Mouse (Mus musculus) layer of hippocampus, postnatal 36 days (tissue): ENCODE measurements around the gene Mtss1l. TPM values are rescaled to one million over a fixed set of nuclear protein-coding genes. Genes with fewer than 3 reads are reported as not detected.

Experiments used
- DNase-seq, 2 experiments: peaks; one replicate each; pipeline ENCODE4 v3.0.0; 2022
- total RNA-seq, 2 experiments: library from RNA; stranded (reverse); gene quantifications; 2 replicates each; pipeline ENCODE4 v1.2.3; 2021

The Mtss1l gene
- total RNA-seq, 2 experiments from 2014 or later: 218 to 225 TPM

GRCm38 (mm10) chr8:110708429-110708828, 12.8 kb upstream of the Mtss1l start:
- no peak for DNase-seq

- DNase-seq: no peak
Measured at GRCm38 (mm10) chr8:110710593-110710992, 10.7 kb upstream of the Mtss1l start.

DNA sequence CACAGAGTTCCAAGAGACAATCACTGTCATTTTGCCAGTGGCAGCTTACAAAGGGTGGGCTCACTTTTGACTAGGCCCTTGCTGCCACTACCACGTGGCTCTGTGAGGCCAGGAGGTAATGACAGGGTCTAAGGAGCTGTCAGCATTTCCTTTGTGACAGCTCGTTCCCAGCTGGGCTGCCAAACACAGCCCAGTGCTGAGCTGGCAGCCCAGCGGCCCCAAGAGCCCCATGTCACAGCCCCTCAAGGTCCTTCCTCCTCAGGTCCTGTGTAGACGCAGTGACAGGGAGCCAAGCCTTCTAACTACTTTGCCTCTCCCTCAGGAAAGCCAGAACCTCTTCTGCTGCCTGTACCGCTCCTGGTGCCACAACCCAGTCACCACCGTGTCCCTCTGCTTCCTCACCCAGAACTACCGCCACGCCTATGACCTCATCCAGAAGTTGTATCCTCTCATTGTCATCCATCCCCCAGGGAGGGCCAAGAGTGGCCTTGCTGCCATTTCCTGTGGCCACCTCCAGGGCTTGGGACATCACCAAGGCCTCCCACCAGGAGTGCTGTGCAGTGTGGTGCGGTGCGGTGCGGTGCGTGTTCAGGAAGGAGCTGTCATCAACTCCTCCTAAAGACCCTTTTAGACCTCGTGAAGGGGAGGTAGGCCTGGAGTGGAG, 9.9 kb upstream of the Mtss1l start:
- DNase-seq: no peak

DNA sequence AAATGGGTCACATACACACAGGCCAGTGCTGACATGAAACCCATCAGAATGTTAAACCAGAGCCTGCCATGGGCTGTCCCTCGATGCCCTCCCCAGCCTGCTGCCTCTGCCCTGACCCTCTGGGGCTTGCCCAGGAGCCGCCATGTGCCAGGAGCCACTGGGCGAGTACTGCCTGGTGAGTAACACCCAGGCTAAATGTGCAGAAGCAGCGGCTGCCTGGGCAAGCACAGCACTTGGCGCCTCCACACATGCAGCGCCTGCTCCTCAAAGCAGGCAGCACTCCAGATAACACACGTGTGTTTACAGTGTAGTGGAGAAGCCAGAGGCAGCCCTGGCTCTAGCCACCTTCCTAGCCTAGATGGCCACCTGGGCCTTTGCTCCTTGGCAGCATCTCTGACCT, 8.2 kb upstream of the Mtss1l start:
- DNase-seq: no peak

DNA sequence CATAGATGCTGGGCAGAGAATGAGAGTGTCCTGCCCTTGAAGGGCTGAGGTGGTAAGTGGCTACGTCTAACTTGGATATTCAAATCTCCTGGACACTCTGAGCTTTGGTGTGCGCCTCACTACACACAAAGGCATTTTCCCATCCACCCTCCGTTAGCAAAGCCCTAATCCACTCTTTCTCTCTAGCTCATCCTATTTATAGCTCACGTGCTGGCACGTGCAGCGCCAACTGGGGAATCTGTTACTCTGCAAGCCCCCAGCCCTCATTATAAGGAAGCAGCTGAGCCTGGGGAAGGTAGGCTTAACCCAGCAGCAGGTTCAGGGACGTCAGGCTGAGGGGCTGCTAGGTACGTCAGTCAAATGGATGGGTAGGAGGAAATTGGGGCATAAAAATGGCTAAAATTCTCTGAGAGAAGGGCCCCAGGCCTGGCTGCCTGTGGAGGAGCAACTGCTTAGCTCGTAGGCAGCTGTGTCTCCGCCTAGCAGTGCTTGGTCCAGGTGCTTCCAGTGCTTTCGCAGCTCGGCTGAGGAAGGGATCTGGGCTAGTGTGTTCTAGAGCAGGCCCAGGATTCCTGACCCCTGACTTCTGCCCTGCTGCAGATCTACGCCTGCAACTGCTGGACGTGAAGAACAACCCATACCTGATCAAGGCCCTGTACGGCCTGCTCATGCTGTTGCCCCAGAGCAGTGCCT, 6.3 kb upstream of the Mtss1l start:
- no peak for DNase-seq

DNA sequence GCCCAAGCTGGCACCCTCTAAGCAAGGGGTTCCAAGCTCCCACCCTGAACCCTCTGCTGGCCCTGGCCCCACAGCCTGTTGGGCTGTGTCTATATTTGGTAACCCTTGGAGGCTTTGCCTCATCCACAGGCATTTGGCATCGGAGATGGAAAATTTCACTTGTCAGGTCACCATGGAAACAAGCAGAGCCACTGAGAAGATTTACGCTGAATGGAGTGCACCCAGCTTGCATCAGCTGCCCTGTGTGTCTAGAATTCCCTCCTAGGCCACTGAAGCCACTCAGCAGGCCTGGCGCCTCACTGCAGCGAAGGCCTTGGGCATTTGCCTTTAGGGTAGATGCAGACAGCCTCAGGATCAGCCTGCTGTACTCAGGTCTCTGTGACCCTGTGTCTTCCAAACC, 5.2 kb upstream of the Mtss1l start:
- peak; percentile 72 to 74 for DNase-seq

- DNase-seq: no peak
Measured at GRCm38 (mm10) chr8:110717131-110717530, 4.1 kb upstream of the Mtss1l start.

DNA sequence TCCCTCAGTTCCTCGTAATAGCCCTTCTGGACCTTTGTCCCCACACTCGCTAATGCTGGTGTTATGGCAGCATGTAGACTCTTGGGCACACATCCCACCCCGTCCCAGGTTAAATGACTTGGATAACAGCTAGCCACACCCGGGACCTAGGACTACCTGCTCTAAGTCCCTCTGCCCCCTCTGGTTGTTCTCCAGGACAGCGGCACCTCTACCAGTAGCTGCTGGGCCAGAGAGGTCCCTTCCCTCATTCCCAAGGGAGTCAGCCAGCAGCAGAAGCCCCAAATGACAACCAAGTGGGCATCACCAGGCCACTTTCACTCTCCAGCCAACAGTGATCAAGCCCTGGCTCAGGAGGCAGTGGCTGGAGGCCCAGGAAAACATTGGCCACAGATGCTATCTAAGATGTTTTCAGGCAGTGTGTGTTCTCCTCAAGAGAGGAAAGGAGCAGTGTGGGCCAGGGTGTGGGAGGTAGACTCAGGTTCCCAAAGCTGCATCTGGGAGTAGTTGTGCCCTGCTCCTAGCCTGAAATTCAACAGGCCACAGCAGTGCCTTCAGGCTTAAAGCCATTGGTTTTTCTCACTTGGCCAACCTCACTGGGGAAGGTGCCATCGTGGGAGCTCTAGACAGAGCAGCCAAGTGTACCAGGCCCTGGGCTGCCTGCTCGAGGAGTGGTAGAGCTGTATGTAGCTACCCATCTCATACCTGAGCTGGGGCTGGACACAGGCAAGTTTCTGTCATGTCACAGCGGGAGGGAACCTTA, 2.9 kb upstream of the Mtss1l start:
- no peak for DNase-seq

DNA sequence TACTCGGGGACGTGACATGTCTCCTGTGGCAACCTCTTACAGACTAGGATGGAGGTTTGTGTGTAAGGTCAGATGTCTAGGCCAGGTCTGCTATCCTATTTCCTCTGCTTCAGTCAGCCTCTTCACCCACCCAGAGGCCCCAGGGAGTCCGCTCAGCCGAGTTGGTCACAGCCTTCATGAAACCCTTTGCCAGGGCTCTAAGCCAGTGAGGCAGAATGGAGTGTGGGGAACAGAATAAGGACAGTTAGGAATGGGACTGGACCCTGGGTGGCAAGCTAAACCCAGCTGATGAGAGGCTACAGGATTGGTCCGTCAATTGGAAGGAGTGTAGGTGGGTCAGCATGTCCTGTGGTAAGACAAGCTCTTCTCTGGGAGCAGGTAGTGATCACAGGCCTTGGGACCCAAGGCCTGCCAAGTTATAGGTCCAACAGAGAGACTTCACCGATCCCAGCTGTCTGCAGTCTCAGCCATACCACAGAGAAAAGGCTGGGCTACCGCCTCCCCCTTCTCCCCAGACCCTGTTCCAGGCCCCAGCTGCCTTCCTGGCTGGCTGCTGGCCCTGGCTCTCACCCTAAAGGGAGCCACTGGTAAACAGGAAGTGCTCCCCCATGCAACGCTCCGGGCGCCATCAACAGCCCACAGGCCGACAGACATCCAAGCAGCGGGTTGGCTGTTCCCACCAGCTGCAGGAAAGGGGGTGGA, 2.2 kb upstream of the Mtss1l start:
- DNase-seq: peak in 1 of 2 experiments; percentile 66

GRCm38 (mm10) chr8:110719898-110720653, 1.2 kb upstream of the Mtss1l start:
- DNase-seq: no peak

DNA sequence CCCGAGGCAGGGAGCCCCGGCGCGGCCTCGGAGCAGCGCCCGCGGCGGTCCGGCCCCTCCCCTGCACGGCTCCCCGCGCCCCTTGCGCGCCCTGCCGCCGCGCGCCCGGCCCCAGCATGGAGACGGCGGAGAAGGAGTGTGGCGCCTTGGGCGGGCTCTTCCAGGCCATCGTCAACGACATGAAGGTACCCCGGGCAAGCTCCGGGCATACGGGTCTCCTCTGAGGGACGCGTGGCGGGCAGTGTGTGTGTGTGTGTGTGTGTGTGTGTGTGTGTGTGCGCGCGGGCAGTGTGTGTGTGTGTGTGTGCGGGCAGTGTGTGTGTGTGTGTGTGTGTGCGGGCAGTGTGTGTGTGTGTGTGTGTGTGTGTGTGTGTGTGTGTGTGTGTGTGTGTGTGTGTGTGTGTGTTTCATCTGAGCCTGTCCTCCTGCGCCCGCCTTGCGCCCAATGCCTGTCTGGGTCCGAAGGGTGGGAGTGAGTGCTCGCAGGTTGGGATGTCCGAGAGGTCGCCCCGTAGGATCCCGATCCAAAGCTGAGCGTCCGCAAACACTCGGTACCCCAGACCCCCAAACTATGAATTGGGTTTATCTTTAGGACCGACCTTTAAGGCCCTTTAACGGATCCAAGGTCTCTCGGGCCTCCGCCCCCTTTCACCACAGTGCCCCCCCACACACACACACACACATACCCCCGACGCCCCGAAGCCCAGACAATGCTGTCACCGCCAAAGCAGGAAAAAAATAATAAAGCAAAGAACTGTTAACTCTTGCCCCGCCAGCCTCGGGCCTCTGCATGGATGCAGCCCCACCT, 534 bp downstream of the Mtss1l start:
- DNase-seq: no peak

- DNase-seq: no peak
Measured at GRCm38 (mm10) chr8:110722414-110723011, 1.2 kb downstream of the Mtss1l start.

GRCm38 (mm10) chr8:110724493-110724892, 3.2 kb downstream of the Mtss1l start:
- no peak for DNase-seq

- peak; percentile 64 to 75 for DNase-seq
Measured at GRCm38 (mm10) chr8:110725084-110725838, 4.0 kb downstream of the Mtss1l start.

GRCm38 (mm10) chr8:110726893-110727292, 5.6 kb downstream of the Mtss1l start:
- DNase-seq: peak in 1 of 2 experiments; percentile 65

GRCm38 (mm10) chr8:110731346-110731859, 10.1 kb downstream of the Mtss1l start:
- DNase-seq: no peak

- DNase-seq: no peak
Measured at GRCm38 (mm10) chr8:110733036-110733435, 11.8 kb downstream of the Mtss1l start.

DNA sequence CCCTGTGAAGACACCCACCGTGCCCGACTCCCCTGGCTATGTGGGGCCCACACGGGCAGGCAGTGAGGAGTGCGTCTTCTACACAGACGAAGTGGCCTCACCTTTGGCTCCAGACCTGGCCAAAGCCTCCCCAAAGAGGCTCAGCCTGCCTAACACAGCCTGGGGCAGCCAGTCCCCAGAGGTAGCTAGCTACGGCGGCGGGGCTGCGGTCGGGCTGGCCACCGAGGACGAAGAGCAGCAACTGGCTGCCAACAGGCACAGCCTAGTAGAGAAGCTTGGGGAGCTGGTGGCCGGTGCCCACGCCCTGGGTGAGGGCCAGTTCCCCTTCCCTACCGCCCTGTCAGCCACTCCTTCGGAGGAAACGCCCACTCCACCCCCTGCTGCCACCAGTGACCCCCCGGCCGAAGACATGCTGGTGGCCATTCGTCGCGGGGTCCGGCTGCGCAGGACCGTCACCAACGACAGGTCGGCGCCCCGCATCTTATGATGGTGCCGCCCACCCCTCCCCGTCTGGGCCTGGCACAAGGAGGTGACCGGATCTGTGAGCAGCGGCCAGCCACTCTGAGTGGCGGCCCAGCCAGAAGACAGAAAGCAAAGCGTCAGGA, 17.4 kb downstream of the Mtss1l start:
- DNase-seq: peak in 1 of 2 experiments; percentile 4

DNA sequence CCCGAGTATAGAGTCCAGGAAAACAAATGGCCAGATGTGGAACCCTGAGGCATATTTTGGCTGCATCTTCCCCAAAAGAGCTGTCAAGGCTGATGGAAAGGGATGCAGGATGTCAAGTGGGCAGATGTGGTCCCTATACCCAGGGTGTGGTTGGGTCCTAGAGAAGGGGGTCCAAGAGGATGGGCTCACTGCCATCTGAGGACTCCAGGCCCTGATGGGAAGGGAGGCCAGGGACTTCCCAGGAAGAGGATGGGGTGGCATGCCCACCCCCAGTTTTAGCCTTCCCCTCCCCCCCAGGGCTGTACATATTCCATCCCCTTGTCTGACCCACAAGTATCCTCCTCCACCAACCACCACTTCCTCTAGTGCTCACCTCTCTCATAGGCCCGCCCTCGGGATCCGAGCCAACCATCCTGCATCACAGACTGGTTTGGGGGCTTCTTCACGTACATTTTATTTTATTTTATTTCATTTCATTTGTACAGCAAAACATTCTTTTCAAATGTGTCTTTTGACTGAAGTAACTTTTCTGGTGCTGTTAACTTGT, 19.4 kb downstream of the Mtss1l start:
- DNase-seq: no peak
